Mouse (Mus musculus): Measurements from ENCODE around the gene Tomm20. TPM values are rescaled to one million over a fixed set of nuclear protein-coding genes. Genes with fewer than 3 reads are reported as not detected.

Gene Tomm20
- total RNA-seq, 2 experiments from 2014 or later, result 181 to 182 TPM

- DNase-seq (ENCODE audit: extremely low spot score in 1 of 2, low spot score in 2 of 2), result peak; percentile 58 to 63
- Histone ChIP-seq H3K4me3 (no peak overlapping the region), H3K27ac (peak overlapping the region; percentile 15)
- TF ChIP-seq CTCF (IDR thresholded peaks at IDR 0.05), result peak; percentile 98
- intact Hi-C loops (cut with DNase I), result loop anchor here (1.0 kb wide), 1 partner anchor 46 kb away; no protein-coding TSS in a partner anchor
Observed at GRCm38 (mm10) chr8:126929607-126930161, 16.0 kb downstream of the Tomm20 start.

DNA sequence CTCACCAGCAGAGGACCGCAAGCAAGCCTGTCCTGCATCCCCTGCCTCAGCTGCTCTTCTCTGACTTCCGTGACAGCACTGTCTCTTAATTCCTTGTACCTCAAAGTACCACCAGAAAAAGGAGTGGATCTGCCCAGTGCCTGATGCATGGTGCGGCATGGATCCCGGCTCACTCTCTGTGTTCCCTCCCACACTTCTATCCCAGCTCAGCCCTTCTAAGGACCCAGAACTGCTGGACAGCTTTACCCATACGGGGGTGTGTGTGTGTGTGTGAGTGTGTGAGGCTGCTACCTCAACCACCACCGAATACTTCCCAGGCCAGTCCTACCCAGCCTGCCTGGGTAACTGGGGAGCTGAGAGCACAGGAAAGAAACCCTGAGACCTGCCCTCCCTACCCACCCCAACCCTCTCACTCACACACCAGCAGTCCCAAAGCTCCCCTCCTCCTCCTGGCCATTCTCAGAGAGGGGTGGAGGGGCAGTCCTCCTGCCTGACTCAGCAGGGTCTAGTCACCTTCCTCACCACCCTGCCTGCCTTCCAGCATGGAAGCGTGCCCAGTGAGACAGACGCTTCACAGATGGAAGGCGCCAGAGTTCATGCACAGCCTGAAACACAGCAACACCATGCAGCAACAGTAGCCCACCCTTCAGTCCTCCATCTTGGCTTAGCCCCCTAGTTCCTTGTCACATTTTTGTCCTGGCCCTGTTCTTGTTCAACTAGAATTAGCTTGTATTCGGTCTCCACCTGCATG, 16.7 kb downstream of the Tomm20 start:
- DNase-seq (ENCODE audit: extremely low spot score in 1 of 2, low spot score in 2 of 2), result no peak
- no peak for TF ChIP-seq CTCF (IDR thresholded peaks at IDR 0.05)
- H3K4me3 ChIP-seq, result no peak overlapping the region
- no peak overlapping the region; the same call in 1 of the 2 replicates for H3K27ac ChIP-seq
- intact Hi-C loops (cut with DNase I), result loop anchor here (1.0 kb wide), 1 partner anchor 46 kb away; no protein-coding TSS in a partner anchor

DNA sequence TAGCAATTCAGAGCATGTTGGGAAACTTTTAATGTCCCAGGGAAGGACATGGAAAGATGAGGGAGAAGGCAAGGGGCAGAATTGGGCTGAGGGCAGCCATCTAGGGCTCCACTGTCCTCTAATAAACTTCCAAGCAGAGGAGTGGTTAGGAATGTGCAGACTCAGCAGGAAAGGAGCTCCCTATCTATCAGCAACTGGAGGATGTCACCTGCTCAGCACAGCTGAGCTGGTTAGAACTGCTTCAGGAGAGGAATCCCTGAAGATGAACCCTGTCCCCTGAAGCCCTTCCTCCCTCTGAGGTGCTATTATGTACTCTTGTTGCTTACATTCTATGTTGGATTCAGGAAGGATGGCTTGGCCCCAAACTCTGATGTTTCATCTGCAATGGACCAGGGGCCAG, 17.6 kb downstream of the Tomm20 start:
- intact Hi-C loops (cut with DNase I), result no loop called here
- no peak overlapping the region for H3K27ac ChIP-seq
- H3K4me3 ChIP-seq, result no peak overlapping the region
- no peak for TF ChIP-seq CTCF (IDR thresholded peaks at IDR 0.05)
- DNase-seq (ENCODE audit: extremely low spot score in 1 of 2, low spot score in 2 of 2), result no peak

DNA sequence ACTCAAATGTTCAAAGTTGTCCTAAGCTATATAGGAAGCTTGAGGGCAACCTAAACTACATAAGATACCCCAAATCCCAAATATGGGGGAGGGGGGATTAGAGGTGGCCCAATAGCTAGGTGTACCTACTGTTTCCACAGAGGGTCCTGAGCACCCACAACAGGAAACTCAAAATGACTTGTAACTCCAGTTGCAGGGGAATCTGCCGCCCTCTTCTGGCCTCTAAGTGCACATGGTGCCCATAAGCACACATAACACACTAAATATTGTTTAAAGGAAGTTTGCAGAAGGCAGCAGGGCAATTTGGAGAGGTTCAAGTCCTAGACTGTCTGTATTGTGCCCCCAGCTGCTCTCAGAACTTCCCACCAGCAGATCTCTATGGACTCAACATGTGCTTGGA, 18.6 kb downstream of the Tomm20 start:
- no peak for DNase-seq (ENCODE audit: extremely low spot score in 1 of 2, low spot score in 2 of 2)
- TF ChIP-seq CTCF (IDR thresholded peaks at IDR 0.05), result peak; percentile 46
- Histone ChIP-seq H3K4me3 (no peak overlapping the region), H3K27ac (no peak overlapping the region)
- intact Hi-C loops (cut with DNase I), result no loop called here

- Histone ChIP-seq H3K27ac (no peak overlapping the region), H3K4me3 (no peak overlapping the region)
- intact Hi-C loops (cut with DNase I), result loop anchor here (5.0 kb wide), 1 partner anchor 441 kb away; no protein-coding TSS in a partner anchor
- DNase-seq (ENCODE audit: extremely low spot score in 1 of 2, low spot score in 2 of 2), result no peak
- TF ChIP-seq CTCF (IDR thresholded peaks at IDR 0.05), result no peak
Observed at GRCm38 (mm10) chr8:126922981-126923380, 22.7 kb downstream of the Tomm20 start.

- intact Hi-C loops (cut with DNase I), result loop anchor here (1.0 to 5.0 kb wide), 4 partner anchors 257 to 439 kb away; no protein-coding TSS in a partner anchor
- DNase-seq (ENCODE audit: extremely low spot score in 1 of 2, low spot score in 2 of 2), result no peak
- Histone ChIP-seq H3K27ac (no peak overlapping the region), H3K4me3 (no peak overlapping the region)
- no peak for TF ChIP-seq CTCF (IDR thresholded peaks at IDR 0.05)
Observed at GRCm38 (mm10) chr8:126921432-126921831, 24.2 kb downstream of the Tomm20 start.

DNA sequence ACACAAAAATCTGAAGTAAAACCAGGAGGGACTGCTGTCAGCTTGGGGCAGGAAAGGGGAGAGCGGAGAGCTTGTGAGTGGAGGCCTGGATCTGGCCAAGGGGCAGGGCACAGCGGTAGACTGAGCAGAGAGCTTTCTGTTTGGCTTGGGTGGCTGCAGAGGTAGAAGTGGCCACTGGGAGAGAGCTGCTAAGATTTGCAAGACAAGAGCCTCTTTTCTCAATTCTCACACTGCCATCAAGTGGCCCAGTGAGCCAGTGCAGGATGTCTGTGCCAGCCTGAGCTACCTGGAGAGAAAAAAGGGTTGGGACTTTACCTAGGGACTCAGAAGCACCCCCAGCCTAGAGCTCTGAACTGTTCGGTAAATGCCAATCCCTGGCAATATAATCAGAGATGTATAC, 24.8 kb downstream of the Tomm20 start:
- Histone ChIP-seq H3K4me3 (no peak overlapping the region), H3K27ac (peak overlapping the region; percentile 16; the same call in 1 of the 2 replicates)
- peak; percentile 98 for TF ChIP-seq CTCF (IDR thresholded peaks at IDR 0.05)
- intact Hi-C loops (cut with DNase I), result loop anchor here (1.0 to 5.0 kb wide), 4 partner anchors 256 to 439 kb away; no protein-coding TSS in a partner anchor
- DNase-seq (ENCODE audit: extremely low spot score in 1 of 2, low spot score in 2 of 2), result peak; percentile 75

- no peak for TF ChIP-seq CTCF (IDR thresholded peaks at IDR 0.05)
- no peak for DNase-seq (ENCODE audit: extremely low spot score in 1 of 2, low spot score in 2 of 2)
- intact Hi-C loops (cut with DNase I), result loop anchor here (2.0 to 5.0 kb wide), 3 partner anchors 256 to 438 kb away; no protein-coding TSS in a partner anchor
- Histone ChIP-seq H3K27ac (peak overlapping the region; percentile 16; the same call in 1 of the 2 replicates), H3K4me3 (no peak overlapping the region)
Observed at GRCm38 (mm10) chr8:126920386-126920785, 25.3 kb downstream of the Tomm20 start.

DNA sequence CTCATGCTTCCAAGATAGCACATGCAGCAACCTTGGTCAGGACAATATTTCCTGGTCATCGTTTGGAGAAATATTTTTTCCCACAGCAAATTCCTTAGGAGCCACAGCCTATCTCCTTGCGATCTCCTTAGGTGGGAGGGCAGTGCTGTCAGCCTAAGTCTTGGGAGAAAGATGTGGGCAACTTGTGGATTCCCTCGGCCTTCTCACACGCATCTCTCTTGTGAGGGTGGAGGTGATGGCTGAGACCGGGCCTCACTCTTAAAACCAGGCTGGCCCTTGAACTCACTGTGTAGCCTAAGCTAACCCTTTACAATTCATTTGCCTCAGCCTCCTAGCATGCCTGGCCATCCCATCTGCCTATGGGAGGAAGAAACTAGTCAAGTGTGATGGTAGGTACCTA, 25.9 kb downstream of the Tomm20 start:
- H3K4me3 ChIP-seq, result no peak overlapping the region
- no peak for DNase-seq (ENCODE audit: extremely low spot score in 1 of 2, low spot score in 2 of 2)
- TF ChIP-seq CTCF (IDR thresholded peaks at IDR 0.05), result no peak
- H3K27ac ChIP-seq, result no peak overlapping the region
- intact Hi-C loops (cut with DNase I), result loop anchor here (2.0 to 5.0 kb wide), 3 partner anchors 255 to 437 kb away; no protein-coding TSS in a partner anchor

DNA sequence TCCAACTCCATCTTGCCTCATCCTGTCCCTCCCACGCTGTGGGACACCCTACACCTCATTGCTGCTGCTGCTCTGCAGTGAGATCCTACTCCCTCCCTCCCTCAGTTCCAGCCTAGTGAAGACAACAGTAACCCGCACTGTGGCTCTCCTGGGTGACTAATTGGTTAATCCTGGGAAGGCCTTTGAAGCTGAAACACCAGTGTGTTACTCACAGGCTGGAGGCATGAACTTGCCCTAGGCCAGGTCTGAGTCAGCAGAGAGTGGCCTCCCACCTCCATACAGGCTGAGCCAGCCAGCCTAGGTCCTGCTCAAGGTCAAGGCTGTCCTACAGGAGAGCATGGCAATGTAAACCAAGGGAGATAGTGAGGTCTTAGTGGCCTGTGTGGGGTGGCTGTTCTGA, 26.4 kb downstream of the Tomm20 start:
- no peak for TF ChIP-seq CTCF (IDR thresholded peaks at IDR 0.05)
- intact Hi-C loops (cut with DNase I), result no loop called here
- Histone ChIP-seq H3K27ac (no peak overlapping the region), H3K4me3 (no peak overlapping the region)
- no peak for DNase-seq (ENCODE audit: extremely low spot score in 1 of 2, low spot score in 2 of 2)

GRCm38 (mm10) chr8:126918356-126918755, 27.3 kb downstream of the Tomm20 start:
- intact Hi-C loops (cut with DNase I), result no loop called here
- TF ChIP-seq CTCF (IDR thresholded peaks at IDR 0.05), result no peak
- no peak overlapping the region for H3K4me3 ChIP-seq
- DNase-seq (ENCODE audit: extremely low spot score in 1 of 2, low spot score in 2 of 2), result no peak
- H3K27ac ChIP-seq, result no peak overlapping the region

DNA sequence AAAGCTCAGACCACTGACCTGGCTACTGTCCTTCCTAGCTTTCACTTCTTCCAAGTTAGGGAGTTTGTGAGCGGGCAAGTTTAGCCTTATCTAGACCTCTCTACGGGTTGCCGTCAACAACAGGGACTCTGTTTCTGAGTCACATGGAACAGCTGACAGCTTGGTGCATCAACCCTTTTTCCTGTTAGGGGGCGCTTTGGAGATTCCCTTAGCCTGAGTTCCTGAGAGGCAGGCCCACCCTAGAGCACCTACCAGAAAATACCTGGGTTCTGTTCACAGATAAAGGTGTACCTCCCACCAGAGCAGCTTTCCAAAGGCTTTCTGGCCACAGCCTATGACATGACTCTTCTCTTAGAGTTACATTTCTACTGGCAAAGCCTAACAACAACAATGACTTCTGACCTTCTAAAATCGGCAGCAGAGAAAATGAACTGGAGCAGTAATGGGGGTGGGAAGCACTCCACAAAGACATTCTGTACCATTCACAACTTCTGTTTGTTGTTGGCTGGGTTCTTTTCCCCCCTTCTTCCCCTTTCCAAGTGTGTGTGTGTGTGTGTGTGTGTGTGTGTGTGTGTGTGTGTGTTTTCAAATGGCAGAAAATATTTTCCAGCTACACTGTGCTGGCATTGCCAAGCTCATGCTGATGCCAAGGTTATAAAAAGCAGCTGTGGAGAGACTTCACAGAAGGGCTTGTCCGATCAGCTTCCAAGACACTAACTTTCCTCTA, 28.3 kb downstream of the Tomm20 start:
- Histone ChIP-seq H3K4me3 (no peak overlapping the region), H3K27ac (no peak overlapping the region)
- DNase-seq (ENCODE audit: extremely low spot score in 1 of 2, low spot score in 2 of 2), result no peak
- peak; percentile 22 for TF ChIP-seq CTCF (IDR thresholded peaks at IDR 0.05)
- intact Hi-C loops (cut with DNase I), result no loop called here

All from left cerebral cortex, adult 2 months (tissue).